8 mouse cellular contexts compared by ENCODE assay signal in the genomic region with DNA sequence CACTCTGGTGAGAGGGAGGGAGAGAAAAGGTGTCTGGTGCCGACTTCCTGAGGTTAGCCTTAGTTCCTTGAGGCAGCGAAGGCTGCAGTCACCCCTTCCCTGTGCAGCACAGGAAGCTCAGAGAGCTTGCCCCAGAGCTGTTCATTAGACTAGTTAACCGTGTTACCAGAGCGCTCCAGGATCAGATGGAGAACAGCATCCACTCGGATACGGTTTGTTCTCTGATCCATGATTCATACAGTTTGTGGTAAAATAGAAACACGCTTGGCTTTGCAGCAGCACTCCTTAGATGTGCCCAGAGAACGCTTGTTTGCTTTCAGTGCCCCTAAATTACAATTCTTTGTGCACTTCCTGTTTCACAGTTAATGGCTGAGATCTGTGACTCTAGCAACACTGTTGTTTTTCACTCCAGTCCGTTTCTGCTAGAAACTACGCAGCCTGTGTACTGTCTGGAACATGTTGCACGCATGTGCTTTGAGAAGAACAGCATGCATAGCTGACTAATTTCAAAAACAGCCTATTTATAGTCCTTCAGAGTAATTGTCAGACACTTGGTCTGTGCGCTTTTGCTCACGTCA.
DNase-seq lines count a peak whose midpoint lies in the region; ATAC-seq lines count a peak whose summit lies in the region.

No protein-coding gene starts in this region.

- WGBS in kidney, embryonic 15.5 days: 28% methylated on average over 13 of the region's 13 CpGs
- 32% methylated on average over 13 of the region's 13 CpGs for WGBS in embryonic facial prominence, embryonic 13.5 days
- WGBS in limb, embryonic 13.5 days: 23% methylated on average over 13 of the region's 13 CpGs
- 43% methylated on average over 13 of the region's 13 CpGs for WGBS in stomach, embryonic 16.5 days

- H3K36me3 ChIP-seq in kidney, embryonic 15.5 days: no peaks in the 10 kb centered on the region
- no peaks in the 10 kb centered on the region for H3K36me3 ChIP-seq in embryonic facial prominence, embryonic 13.5 days
- no peaks in the 10 kb centered on the region for H3K36me3 ChIP-seq in limb, embryonic 13.5 days
- H3K36me3 ChIP-seq in stomach, embryonic 16.5 days (ENCODE audit: control insufficient read depth, insufficient read depth, low read length): no peaks in the 10 kb centered on the region

- H3K4me2 ChIP-seq in kidney, embryonic 15.5 days: peak overlapping the region; percentile 44
- H3K4me2 ChIP-seq in embryonic facial prominence, embryonic 13.5 days: peak overlapping the region; percentile 50
- H3K4me2 ChIP-seq in limb, embryonic 13.5 days (replicated peaks): peak overlapping the region; percentile 50
- peak overlapping the region; percentile 23 for H3K4me2 ChIP-seq in stomach, embryonic 16.5 days (ENCODE audit: low read depth, low read length)

- peak overlapping the region; percentile 83 for H3K27ac ChIP-seq in kidney, embryonic 15.5 days
- peak overlapping the region; percentile 82 for H3K27ac ChIP-seq in embryonic facial prominence, embryonic 13.5 days
- peak overlapping the region; percentile 28; the same call in 1 of the 2 replicates for H3K27ac ChIP-seq in limb, embryonic 13.5 days
- H3K27ac ChIP-seq in stomach, embryonic 16.5 days (ENCODE audit: low read length): peak overlapping the region; percentile 23

- DNase-seq in kidney, adult 9 months: no peak
- peak; percentile 86 for DNase-seq in CD4-positive, CD25-positive, alpha-beta regulatory T cell, adult 2 months (ENCODE audit: low read depth, low spot score)
- DNase-seq in retina, embryonic 14.5 days (ENCODE audit: low spot score): no peak
- DNase-seq in spleen, adult 12 weeks (ENCODE audit: low spot score): no peak

- 0 out of 2 replicates have a peak, but pooled peaks have one; percentile 27 for ATAC-seq in kidney, embryonic 15.5 days (replicated peaks; ENCODE audit: low FRiP score)
- ATAC-seq in embryonic facial prominence, embryonic 13.5 days (ENCODE audit: insufficient number of reproducible peaks, insufficient read depth, low FRiP score, low TSS enrichment, low read depth): no peak
- no peak for ATAC-seq in limb, embryonic 13.5 days (ENCODE audit: low FRiP score, low read depth)
- peak; percentile 12; the same call in 1 of the 2 replicates for ATAC-seq in stomach, embryonic 16.5 days (ENCODE audit: insufficient read depth, low FRiP score)

- no peaks in the 10 kb centered on the region for H3K9me3 ChIP-seq in kidney, embryonic 15.5 days (replicated peaks)
- H3K9me3 ChIP-seq in embryonic facial prominence, embryonic 13.5 days: no peaks in the 10 kb centered on the region
- H3K9me3 ChIP-seq in limb, embryonic 13.5 days: no peaks in the 10 kb centered on the region
- no peaks in the 10 kb centered on the region for H3K9me3 ChIP-seq in stomach, embryonic 16.5 days (replicated peaks; ENCODE audit: control insufficient read depth, low read length)

- H3K9ac ChIP-seq in kidney, embryonic 15.5 days: 0 out of 2 replicates have a peak overlapping the region, but pooled peaks have one; percentile 23
- H3K9ac ChIP-seq in embryonic facial prominence, embryonic 13.5 days: peak overlapping the region; percentile 52; the same call in 1 of the 2 replicates
- H3K9ac ChIP-seq in limb, embryonic 13.5 days: peak overlapping the region; percentile 26; the same call in 1 of the 2 replicates
- no peak overlapping the region for H3K9ac ChIP-seq in stomach, embryonic 16.5 days (ENCODE audit: low read length)

- no peaks in the 10 kb centered on the region for H3K27me3 ChIP-seq in kidney, embryonic 15.5 days
- H3K27me3 ChIP-seq in embryonic facial prominence, embryonic 13.5 days: no peaks in the 10 kb centered on the region
- H3K27me3 ChIP-seq in limb, embryonic 13.5 days: no peaks in the 10 kb centered on the region
- H3K27me3 ChIP-seq in stomach, embryonic 16.5 days (ENCODE audit: control insufficient read depth, insufficient read depth, low read length): no peaks in the 10 kb centered on the region

- no peak overlapping the region for H3K4me3 ChIP-seq in kidney, embryonic 15.5 days (replicated peaks)
- no peak overlapping the region for H3K4me3 ChIP-seq in embryonic facial prominence, embryonic 13.5 days
- no peak overlapping the region for H3K4me3 ChIP-seq in limb, embryonic 13.5 days
- H3K4me3 ChIP-seq in stomach, embryonic 16.5 days (replicated peaks; ENCODE audit: low read length): no peak overlapping the region

- H3K4me1 ChIP-seq in kidney, embryonic 15.5 days: peaks cover 33% of the 10 kb centered on the region
- H3K4me1 ChIP-seq in embryonic facial prominence, embryonic 13.5 days: peaks cover 42% of the 10 kb centered on the region
- H3K4me1 ChIP-seq in limb, embryonic 13.5 days: peaks cover 32% of the 10 kb centered on the region
- peaks cover 24% of the 10 kb centered on the region for H3K4me1 ChIP-seq in stomach, embryonic 16.5 days (ENCODE audit: control insufficient read depth, insufficient read depth, low read length)

Comparison
In these comparisons a context has a peak if more than half of its experiments do, and no peak if none do; other contexts are left out.
1. ATAC-seq: peak in kidney, embryonic 15.5 days (single experiment) and stomach, embryonic 16.5 days (single experiment); none in embryonic facial prominence, embryonic 13.5 days (single experiment) and limb, embryonic 13.5 days (single experiment).
2. H3K27ac ChIP-seq: peak in every context shown above with its lines; median percentile 83 in kidney, embryonic 15.5 days; 82 in embryonic facial prominence, embryonic 13.5 days; 28 in limb, embryonic 13.5 days; 23 in stomach, embryonic 16.5 days.
3. Peak in every context shown above with its lines, with median percentiles within 50 percentile points of each other: H3K4me2 ChIP-seq.